Mouse (Mus musculus) liver, embryonic 14.5 days (tissue): ENCODE data around the gene Nectin2. TPM values are rescaled to one million over a fixed set of nuclear protein-coding genes. Genes with fewer than 3 reads are reported as not detected.

ENCODE experiments used
- ATAC-seq: fragments of 200-750 bp; cut with Nextera tagmentation; 2 replicates; pipeline ENCODE4 v1.8.0; 2017; ENCODE audit warnings: moderate number of reproducible peaks, mild to moderate bottlenecking, moderate library complexity; ENCODE audit not compliant: insufficient read depth
- DNase-seq, 3 experiments: peaks; one replicate each; pipeline ENCODE4 v3.0.0-alpha.2; 2012 to 2013; ENCODE audit warnings: low read depth in 3 of 3, low spot score in 3 of 3
- H3K27ac ChIP-seq: fragments of 300-500 bp; sonication (generic); 2 replicates; pipeline ENCODE4 v1.5.1; 2014; ENCODE audit warnings: moderate library complexity, mild to moderate bottlenecking, control low read depth, inconsistent platforms
- H3K27me3 ChIP-seq: fragments of 300-500 bp; sonication (generic); 2 replicates; pipeline ENCODE4 v1.6.1; 2014; ENCODE audit warnings: mild to moderate bottlenecking, low read length, moderate library complexity; ENCODE audit not compliant: control insufficient read depth, insufficient read depth
- H3K36me3 ChIP-seq: fragments of 300-500 bp; sonication (generic); replicated peaks from 2 replicates; pipeline ENCODE4 v1.6.1; 2014; ENCODE audit warnings: low read depth; ENCODE audit not compliant: control insufficient read depth, insufficient read depth
- H3K4me1 ChIP-seq, 2 experiments: fragments of 200-500 bp in 1 of 2; fragments of 300-500 bp in 1 of 2; sonication (generic) in 1 of 2; replicated peaks; 2 replicates each; pipeline ENCODE4 v1.6.1; 2012 to 2014; ENCODE audit warnings: antibody characterized with exemption in 1 of 2, inconsistent platforms in 1 of 2, low read length in 1 of 2; ENCODE audit not compliant: control insufficient read depth in 2 of 2, insufficient read depth in 2 of 2
- H3K4me2 ChIP-seq: fragments of 300-500 bp; sonication (generic); 2 replicates; pipeline ENCODE4 v1.6.1; 2014; ENCODE audit warnings: low read depth, mild to moderate bottlenecking, control low read depth, moderate library complexity
- H3K4me3 ChIP-seq, 2 experiments: fragments of 200-500 bp in 1 of 2; fragments of 300-500 bp in 1 of 2; sonication (generic) in 1 of 2; 2 replicates each; pipeline ENCODE4 v1.5.1; 2012 to 2014; ENCODE audit warnings: low read depth in 2 of 2, low read length in 2 of 2, mild to moderate bottlenecking in 2 of 2, control low read depth in 1 of 2, inconsistent platforms in 1 of 2, moderate library complexity in 1 of 2; ENCODE audit not compliant: insufficient read depth in 1 of 2
- H3K9ac ChIP-seq: fragments of 300-500 bp; sonication (generic); replicated peaks from 2 replicates; pipeline ENCODE4 v1.6.1; 2014; ENCODE audit warnings: mild to moderate bottlenecking, control low read depth, moderate library complexity
- H3K9me3 ChIP-seq: fragments of 300-500 bp; sonication (generic); 2 replicates; pipeline ENCODE4 v1.6.1; 2016; ENCODE audit warnings: low read length, mixed read lengths; ENCODE audit not compliant: control insufficient read depth
- CTCF ChIP-seq: IDR thresholded peaks from 2 replicates; pipeline ENCODE4 v1.5.1; 2016; ENCODE audit warnings: antibody characterized with exemption, low read depth, control low read depth
- EP300 ChIP-seq: IDR thresholded peaks from 2 replicates; pipeline ENCODE4 v1.6.1; 2016; ENCODE audit warnings: antibody characterized with exemption, low read depth
- WGBS: fragments of 180-500 bp; shearing (Covaris S2); extraction: QIAGEN DNeasy Blood & Tissue Kit; methylation state at CpG from one replicate; pipeline ENCODE4 v1.1.7; 2014; ENCODE audit not compliant: insufficient replicate concordance; 5-methylcytosine and 5-hydroxymethylcytosine counted together
- polyA plus RNA-seq, 2 experiments: library from polyadenylated mRNA; depleted of rRNA in 1 of 2; stranded (reverse) in 1 of 2; unstranded in 1 of 2; fragments of >200 nt; fragmentation: Nextera tagmentation in 1 of 2; extraction: Ambion mirVana in 1 of 2; gene quantifications; 2 replicates each; pipeline versions ENCODE4 v1.2.1 to v1.2.3; 2012 to 2014

Gene Nectin2
- polyA plus RNA-seq, 2 experiments, result 7.8 to 10.2 TPM

- Histone ChIP-seq H3K4me3 (peak overlapping the region; percentile 28 to 34), H3K27ac (no peak overlapping the region), H3K4me2 (peak overlapping the region; percentile 64), H3K36me3 (no peaks in the 10 kb centered on the region), H3K27me3 (peaks cover 28% of the 10 kb centered on the region), H3K9ac (peak overlapping the region; percentile 18; the same call in 1 of the 2 replicates), H3K4me1 (0 out of 4 replicates have a peak, but pooled peaks cover 0 to 2% of the 10 kb centered on the region in 2 experiments), H3K9me3 (no peaks in the 10 kb centered on the region)
- 11% methylated on average over 16 of the region's 16 CpGs for WGBS
- TF ChIP-seq CTCF, result no peak
- TF ChIP-seq EP300, result no peak
- ATAC-seq (no peak), DNase-seq (no peak)
These were observed 19.4 kb upstream of the Nectin2 start for GRCm38 (mm10) chr7:19769434-19770374.

GRCm38 (mm10) chr7:19769001-19769400 is 18.7 kb upstream of the Nectin2 start:
- no peak for DNase-seq
- Histone ChIP-seq H3K4me3 (no peak overlapping the region), H3K9me3 (no peaks in the 10 kb centered on the region), H3K27ac (no peak overlapping the region), H3K4me1 (0 out of 4 replicates have a peak, but pooled peaks cover 0 to 2% of the 10 kb centered on the region in 2 experiments), H3K27me3 (peaks cover 28% of the 10 kb centered on the region), H3K9ac (no peak overlapping the region), H3K4me2 (no peak overlapping the region), H3K36me3 (no peaks in the 10 kb centered on the region)
- 33% methylated on average over 4 of the region's 4 CpGs for WGBS
- ATAC-seq, result no peak
- TF ChIP-seq EP300 (no peak), CTCF (no peak)

- Histone ChIP-seq H3K9ac (no peak overlapping the region), H3K9me3 (no peaks in the 10 kb centered on the region), H3K27me3 (peaks cover 28% of the 10 kb centered on the region), H3K4me3 (no peak overlapping the region), H3K27ac (no peak overlapping the region), H3K4me2 (no peak overlapping the region), H3K36me3 (no peaks in the 10 kb centered on the region), H3K4me1 (0 out of 4 replicates have a peak, but pooled peaks cover 0 to 2% of the 10 kb centered on the region in 2 experiments)
- no peak for ATAC-seq
- 58% methylated on average over 14 of the region's 14 CpGs for WGBS
- DNase-seq, result no peak
- TF ChIP-seq EP300 (no peak), CTCF (no peak)
These were observed 18.0 kb upstream of the Nectin2 start for GRCm38 (mm10) chr7:19768251-19768650.

DNA sequence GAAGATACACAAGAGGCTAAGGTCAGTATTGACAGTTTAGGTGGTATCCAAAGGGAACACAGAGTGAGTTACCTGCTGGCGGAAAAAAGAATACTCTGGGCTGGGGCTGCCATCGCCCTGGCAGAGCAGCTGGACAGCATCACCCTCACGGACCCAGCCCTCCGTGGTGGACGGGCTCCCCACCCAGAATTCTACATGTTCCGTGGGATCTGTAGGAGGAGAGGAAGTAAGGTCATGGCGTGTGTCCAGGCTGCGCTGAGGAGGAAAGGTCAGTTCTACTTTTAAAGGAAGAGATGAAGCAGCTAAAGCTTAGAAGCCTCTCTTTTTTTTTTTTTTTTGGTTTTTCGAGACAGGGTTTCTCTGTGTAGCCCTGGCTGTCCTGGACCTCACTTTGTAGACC is 14.3 kb upstream of the Nectin2 start:
- ATAC-seq (no peak), DNase-seq (no peak)
- WGBS, result 63% methylated on average over 8 of the region's 9 CpGs
- Histone ChIP-seq H3K27me3 (peaks cover 6% of the 10 kb centered on the region), H3K4me3 (no peak overlapping the region), H3K4me1 (no peaks in the 10 kb centered on the region), H3K27ac (no peak overlapping the region), H3K9me3 (no peaks in the 10 kb centered on the region), H3K36me3 (no peaks in the 10 kb centered on the region), H3K4me2 (no peak overlapping the region), H3K9ac (no peak overlapping the region)
- no peak for TF ChIP-seq EP300
- no peak for TF ChIP-seq CTCF

DNA sequence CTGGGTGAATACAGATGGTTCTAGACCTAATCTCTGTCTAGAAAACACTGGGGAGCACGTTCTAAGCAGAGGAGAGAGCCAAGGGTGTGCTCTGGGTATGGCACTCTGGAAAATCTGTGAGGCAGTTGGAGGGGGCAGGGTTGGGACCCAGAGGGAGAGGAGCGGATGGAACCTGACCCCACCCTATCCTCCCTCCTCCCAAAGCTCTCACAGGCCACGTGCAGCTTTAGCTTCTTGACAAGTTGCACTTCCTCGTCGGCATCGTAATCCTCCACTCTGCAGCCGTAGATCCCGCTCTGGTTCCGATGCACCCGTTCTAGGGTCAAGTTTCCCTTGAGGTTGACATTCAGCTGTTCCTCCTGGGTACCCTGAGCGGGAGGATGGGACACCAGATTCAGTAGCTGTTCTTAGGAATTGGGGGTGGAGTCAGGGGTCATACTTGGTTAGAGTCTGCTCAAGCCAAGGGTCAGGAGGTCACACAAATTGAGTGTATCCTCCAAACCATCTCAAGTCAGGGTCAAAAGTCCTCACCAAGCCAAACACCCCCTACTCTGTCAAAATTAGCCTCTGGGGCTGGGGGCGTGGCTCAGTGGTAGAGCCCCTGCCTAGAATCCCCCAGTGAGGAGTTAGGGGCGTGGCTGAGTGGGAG is 13.7 kb upstream of the Nectin2 start:
- H3K9ac ChIP-seq, result no peak overlapping the region
- WGBS, result 59% methylated on average over 13 of the region's 13 CpGs
- no peak overlapping the region for H3K4me3 ChIP-seq

More for the DNA sequence above, 13.7 kb upstream of the Nectin2 start:
- no peak for DNase-seq
- Histone ChIP-seq H3K4me2 (no peak overlapping the region), H3K9me3 (no peaks in the 10 kb centered on the region), H3K4me1 (no peaks in the 10 kb centered on the region), H3K36me3 (no peaks in the 10 kb centered on the region), H3K27ac (no peak overlapping the region), H3K27me3 (peaks cover 3% of the 10 kb centered on the region)
- no peak for ATAC-seq
- TF ChIP-seq EP300, result no peak
- no peak for TF ChIP-seq CTCF
